Mouse (Mus musculus) spleen, adult 18-20 months (tissue): ENCODE measurements at regions not wholly inside any gene's neighbourhood (a gene's known extent, or its start where the extent isn't known, plus 50 kb on each side); places are given as distances from the start of the nearest gene placed in this dataset.

Experiments used
- DNase-seq, 2 experiments: peaks; one replicate each; pipeline ENCODE4 v3.0.0; 2022; ENCODE audit warnings: mixed read lengths in 2 of 2

GRCm38 (mm10) chr16:50766055-50766770 lies 175.3 kb upstream of the Ccdc54 start:
- no peak for DNase-seq

GRCm38 (mm10) chr16:50762096-50762495 lies 171.1 kb upstream of the Ccdc54 start:
- DNase-seq, result no peak

- no peak for DNase-seq
These were observed 169.0 kb upstream of the Ccdc54 start for GRCm38 (mm10) chr16:50759979-50760378.

GRCm38 (mm10) chr16:50756696-50757095 lies 165.7 kb upstream of the Ccdc54 start:
- DNase-seq, result peak in 1 of 2 experiments; percentile 36

- DNase-seq, result peak in 1 of 2 experiments; percentile 5
These were observed 162.8 kb upstream of the Ccdc54 start for GRCm38 (mm10) chr16:50753612-50754389.

- DNase-seq, result no peak
These were observed 162.1 kb upstream of the Ccdc54 start for GRCm38 (mm10) chr16:50753046-50753445.

- no peak for DNase-seq
These were observed 161.3 kb upstream of the Ccdc54 start for GRCm38 (mm10) chr16:50752277-50752600.

GRCm38 (mm10) chr16:50751495-50752276 lies 160.7 kb upstream of the Ccdc54 start:
- DNase-seq, result no peak

GRCm38 (mm10) chr16:50747698-50748097 lies 156.7 kb upstream of the Ccdc54 start:
- DNase-seq, result no peak

GRCm38 (mm10) chr16:50745723-50746122 lies 154.8 kb upstream of the Ccdc54 start:
- no peak for DNase-seq

- peak; percentile 20 to 39 for DNase-seq
These were observed 146.5 kb upstream of the Ccdc54 start for GRCm38 (mm10) chr16:50737396-50737843.

GRCm38 (mm10) chr16:50736151-50737047 lies 145.4 kb upstream of the Ccdc54 start:
- peak; percentile 75 to 86 for DNase-seq

- no peak for DNase-seq
These were observed 142.4 kb upstream of the Ccdc54 start for GRCm38 (mm10) chr16:50733359-50733758.

- DNase-seq, result peak; percentile 89 to 93
These were observed 141.4 kb upstream of the Ccdc54 start for GRCm38 (mm10) chr16:50732082-50733006.

GRCm38 (mm10) chr16:50729341-50729740 lies 138.4 kb upstream of the Ccdc54 start:
- DNase-seq, result no peak

- DNase-seq, result no peak
These were observed 132.2 kb upstream of the Ccdc54 start for GRCm38 (mm10) chr16:50723144-50723543.

- DNase-seq, result no peak
These were observed 126.5 kb upstream of the Ccdc54 start for GRCm38 (mm10) chr16:50717306-50718017.

GRCm38 (mm10) chr16:50709727-50710126 lies 118.8 kb upstream of the Ccdc54 start:
- DNase-seq, result no peak

GRCm38 (mm10) chr16:50707906-50708305 lies 117.0 kb upstream of the Ccdc54 start:
- DNase-seq, result no peak

GRCm38 (mm10) chr16:50705921-50706320 lies 115.0 kb upstream of the Ccdc54 start:
- no peak for DNase-seq
